Mouse (Mus musculus) bone marrow, adult 2 months (tissue): ENCODE results near the gene Mrvi1. TPM values are rescaled to one million over a fixed set of nuclear protein-coding genes. Genes with fewer than 3 reads are reported as not detected.
"Not testable (repeated sequence)": the region's sequence is repeated elsewhere in the genome, so short reads cannot be mapped to it uniquely, and the experiment has no call there.

Experiments
- H3K27ac ChIP-seq: fragments of 200-500 bp; 2 replicates; pipeline ENCODE4 v1.5.1; 2012; ENCODE audit warnings: low read depth, mild to moderate bottlenecking, control low read depth, inconsistent platforms, low read length; ENCODE audit not compliant: control insufficient read depth, poor library complexity, insufficient read depth
- H3K4me1 ChIP-seq: fragments of 200-500 bp; 2 replicates; pipeline ENCODE4 v1.6.1; 2011; ENCODE audit warnings: low read length; ENCODE audit not compliant: control insufficient read depth, insufficient read depth
- H3K4me3 ChIP-seq: fragments of 200-500 bp; replicated peaks from 2 replicates; pipeline ENCODE3; 2011; ENCODE audit warnings: mild to moderate bottlenecking, low read depth, low read length, control low read depth; ENCODE audit not compliant: control insufficient read depth
- CTCF ChIP-seq: fragments of 200-500 bp; IDR thresholded peaks from 2 replicates; pipeline ENCODE4 v1.5.1; 2011; ENCODE audit warnings: low read length, control low read depth; ENCODE audit not compliant: control insufficient read depth, insufficient read depth
- POLR2A ChIP-seq: fragments of 200-500 bp; IDR thresholded peaks from 2 replicates; pipeline ENCODE4 v1.6.1; 2011; ENCODE audit warnings: low read depth, mild to moderate bottlenecking, control low read depth, low read length, borderline replicate concordance; ENCODE audit not compliant: control insufficient read depth
- WGBS: fragments of 180-500 bp; shearing (Covaris S2); methylation state at CpG from one replicate; pipeline ENCODE4 v1.1.7; 2018; 5-methylcytosine and 5-hydroxymethylcytosine counted together
- polyA plus RNA-seq: library from polyadenylated mRNA; stranded (reverse); fragments of >200 nt; gene quantifications from 2 replicates; pipeline ENCODE4 v1.2.4, GENCODE M21; 2011; ENCODE audit warnings: low replicate concordance; ENCODE audit not compliant: missing spikeins, insufficient read depth, insufficient read length

The Mrvi1 gene
- polyA plus RNA-seq, 1 experiment: 59.3 TPM

DNA sequence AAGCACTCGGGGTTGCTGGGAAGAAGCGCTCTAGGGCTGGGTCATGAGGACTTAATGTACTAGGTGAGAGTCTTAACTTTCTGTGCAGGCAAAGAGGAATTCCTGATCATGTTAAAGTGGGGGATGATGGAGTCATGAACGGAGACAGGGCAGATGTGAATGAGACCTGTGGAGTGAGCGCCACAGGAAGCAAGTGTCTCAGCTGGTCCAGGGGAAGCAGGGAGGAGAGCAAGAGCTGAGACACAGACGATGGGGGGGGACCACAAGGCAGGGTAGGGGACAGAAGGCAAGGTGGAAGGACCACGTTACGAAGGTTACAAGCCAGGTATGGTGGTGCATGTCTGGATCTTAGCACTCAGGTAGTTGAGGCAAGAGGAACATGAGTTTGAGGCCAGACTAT lies 85.8 kb downstream of the Mrvi1 start:
- Histone ChIP-seq H3K27ac (no peak overlapping the region), H3K4me1 (peaks cover 6% of the 10 kb centered on the region; the same call in 1 of the 2 replicates), H3K4me3 (no peak overlapping the region)
- TF ChIP-seq CTCF (no peak), POLR2A (no peak)
- 86% methylated on average over 7 of the region's 7 CpGs for WGBS

DNA sequence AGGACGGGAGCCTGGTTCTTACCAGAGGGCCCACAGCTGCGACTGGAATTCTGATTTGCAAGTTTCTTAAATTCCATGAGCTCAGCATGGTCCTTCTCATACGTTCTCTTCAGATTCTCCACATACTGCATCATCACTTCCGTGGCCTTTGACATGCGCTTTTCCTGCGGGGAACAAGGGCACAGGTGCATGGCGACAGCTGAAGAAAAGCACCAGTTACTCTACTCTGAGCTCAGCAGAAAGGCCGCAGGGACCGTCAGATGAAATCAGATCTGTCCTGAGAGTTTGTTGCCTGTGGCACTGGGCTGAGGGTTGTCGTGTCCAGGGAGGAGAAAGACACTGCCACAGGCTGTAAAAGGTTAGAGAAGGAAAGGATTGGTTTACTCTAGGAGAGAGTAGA lies 86.5 kb downstream of the Mrvi1 start:
- H3K27ac ChIP-seq, H3K4me3 ChIP-seq, H3K4me1 ChIP-seq: not testable (repeated sequence)
- WGBS: 94% methylated on average over 10 of the region's 10 CpGs

DNA sequence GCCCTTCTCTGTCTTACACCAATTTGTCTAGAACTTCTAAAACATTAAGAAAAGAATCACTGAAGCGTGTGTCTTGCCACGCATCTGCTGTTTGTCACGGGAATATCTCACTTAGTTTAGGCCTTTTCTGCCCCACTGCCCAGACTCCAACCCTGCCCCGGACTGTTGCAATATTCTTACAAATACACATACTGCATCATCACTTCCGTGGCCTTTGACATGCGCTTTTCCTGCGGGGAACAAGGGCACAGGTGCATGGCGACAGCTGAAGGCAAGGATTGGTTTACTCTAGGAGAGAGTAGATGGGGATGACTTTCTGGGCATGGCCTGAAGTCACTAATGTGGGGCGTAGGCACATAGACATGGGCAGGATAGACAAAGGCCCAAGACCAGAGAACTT lies 87.6 kb downstream of the Mrvi1 start:
- H3K27ac ChIP-seq: peak overlapping the region; percentile 69; the same call in 1 of the 2 replicates
- no peak overlapping the region for H3K4me3 ChIP-seq
- H3K4me1 ChIP-seq: peaks cover 8% of the 10 kb centered on the region; the same call in 1 of the 2 replicates
- TF ChIP-seq CTCF (no peak), POLR2A (no peak)
- 59% methylated on average over 9 of the region's 9 CpGs for WGBS

DNA sequence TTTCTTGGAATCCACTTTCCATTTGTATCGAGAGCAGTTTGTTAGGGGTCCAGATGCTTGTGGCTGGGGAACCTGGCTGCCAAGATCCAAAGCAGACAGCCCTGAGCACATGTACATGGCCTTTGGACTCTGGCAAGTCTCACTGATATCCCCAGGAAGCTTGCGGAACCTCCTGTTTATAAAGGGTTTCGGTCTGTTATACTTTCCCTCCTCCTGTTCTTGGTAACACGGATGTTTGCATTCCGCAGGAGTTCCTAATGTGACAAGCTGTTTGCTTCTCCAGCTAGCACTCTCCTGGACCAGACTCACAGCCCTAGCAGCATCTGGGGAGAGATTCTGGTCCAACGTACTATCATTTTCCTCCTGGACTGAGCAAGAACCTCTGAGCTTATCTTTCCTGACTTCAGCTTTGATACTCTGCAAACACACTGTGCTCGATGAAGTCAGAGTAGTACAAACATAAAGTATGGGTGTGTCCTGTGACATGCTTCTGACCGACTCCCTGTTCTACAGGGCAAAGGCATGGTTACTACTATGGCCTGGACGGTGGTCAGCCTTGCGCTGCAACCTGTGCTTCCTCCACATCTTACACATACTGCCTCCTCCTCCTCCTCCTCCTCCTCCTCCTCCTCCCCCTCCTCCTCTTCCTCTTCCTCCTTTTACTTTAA lies 88.2 kb downstream of the Mrvi1 start:
- Histone ChIP-seq H3K4me1 (peaks cover 8% of the 10 kb centered on the region; the same call in 1 of the 2 replicates), H3K4me3 (no peak overlapping the region), H3K27ac (peak overlapping the region; percentile 69)
- TF ChIP-seq CTCF: no peak
- no peak for TF ChIP-seq POLR2A
- WGBS: 57% methylated on average over 10 of the region's 10 CpGs

DNA sequence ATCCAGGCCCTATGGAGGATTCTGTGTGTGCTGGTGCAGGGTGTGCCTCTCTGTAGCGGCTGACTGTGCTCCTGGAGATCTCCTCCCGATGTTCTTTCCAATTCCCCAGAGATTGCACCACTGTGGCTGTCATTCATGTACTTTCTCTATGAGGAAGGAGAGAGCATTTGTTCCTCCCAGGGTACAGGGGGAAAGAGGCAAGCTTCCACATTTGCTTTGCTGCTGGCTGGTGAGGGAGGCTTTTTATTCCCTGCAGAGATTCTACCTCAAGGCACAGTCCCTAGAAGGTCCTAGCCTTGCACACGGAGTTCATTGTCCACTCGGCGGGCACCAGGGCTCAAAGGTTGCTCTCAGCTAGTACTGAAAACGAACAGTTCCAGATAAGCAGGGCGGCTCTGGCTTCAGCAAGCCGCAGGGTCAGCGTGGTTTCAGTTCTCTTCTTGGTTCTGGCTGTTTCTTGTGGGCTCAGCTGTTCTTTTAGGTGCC lies 90.7 kb downstream of the Mrvi1 start:
- peak overlapping the region; percentile 68 for H3K27ac ChIP-seq
- H3K4me1 ChIP-seq: peaks cover 8% of the 10 kb centered on the region; the same call in 1 of the 2 replicates
- H3K4me3 ChIP-seq: peak overlapping the region; percentile 24
- TF ChIP-seq CTCF (no peak), POLR2A (no peak)
- WGBS: 26% methylated on average over 9 of the region's 9 CpGs

DNA sequence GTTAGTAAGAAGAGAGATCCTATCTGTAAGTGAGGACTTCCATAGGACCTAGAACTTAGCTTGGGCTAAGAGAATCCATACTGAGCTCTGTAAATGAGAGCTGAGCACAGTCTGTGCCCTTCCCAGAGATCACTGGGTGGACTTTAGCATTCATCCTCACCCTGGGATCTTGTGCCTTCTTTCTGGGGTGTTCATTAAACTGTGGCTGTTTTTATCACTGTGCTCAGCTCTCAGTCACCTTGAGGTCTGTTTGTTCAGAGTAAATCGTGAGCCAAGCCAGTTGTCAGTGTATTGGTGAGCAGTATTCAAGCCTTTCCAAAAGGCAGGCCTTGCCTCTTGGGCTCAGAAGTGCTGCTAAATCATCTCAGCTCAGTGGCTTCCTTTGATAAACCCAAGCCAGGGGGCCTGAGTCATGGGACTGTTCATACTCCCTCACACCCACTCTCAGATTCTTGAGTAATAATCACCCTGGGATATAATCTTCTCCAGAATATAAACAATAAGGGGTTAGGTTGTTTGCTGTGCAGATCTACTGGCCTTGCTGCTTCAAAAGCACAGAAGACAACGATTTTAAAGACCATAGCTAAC lies 100.4 kb downstream of the Mrvi1 start:
- Histone ChIP-seq H3K27ac (no peak overlapping the region), H3K4me1 (no peaks in the 10 kb centered on the region; the same call in 1 of the 2 replicates)

DNA sequence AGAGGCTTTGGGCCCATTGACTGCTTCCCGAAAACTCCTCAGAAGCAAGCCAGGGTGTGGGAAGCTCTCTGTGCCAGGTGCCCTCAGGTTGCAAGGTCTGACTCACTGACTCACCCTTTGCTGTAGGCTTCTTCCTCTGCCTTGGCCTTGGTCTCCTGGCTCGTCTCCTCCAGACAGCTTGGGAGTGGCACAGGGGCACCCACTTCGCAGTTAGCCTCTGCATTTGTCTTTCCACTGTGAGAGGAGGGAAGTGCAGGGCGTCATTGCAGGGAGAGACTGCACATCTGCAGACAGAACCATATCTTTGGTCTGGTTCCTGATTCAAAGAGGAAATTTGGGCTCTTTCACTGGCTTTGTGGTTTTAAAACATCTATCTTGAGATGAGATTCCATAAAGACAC lies 104.2 kb downstream of the Mrvi1 start:
- Histone ChIP-seq H3K27ac (no peak overlapping the region), H3K4me3 (no peak overlapping the region), H3K4me1 (peaks cover 1% of the 10 kb centered on the region; the same call in 1 of the 2 replicates)
- TF ChIP-seq POLR2A: no peak
- TF ChIP-seq CTCF: no peak
- WGBS: 39% methylated on average over 4 of the region's 4 CpGs

More for the DNA sequence above, 100.4 kb downstream of the Mrvi1 start:
- H3K4me3 ChIP-seq: no peak overlapping the region
- TF ChIP-seq CTCF: no peak
- TF ChIP-seq POLR2A: no peak
- 81% methylated on average over 2 of the region's 2 CpGs for WGBS

DNA sequence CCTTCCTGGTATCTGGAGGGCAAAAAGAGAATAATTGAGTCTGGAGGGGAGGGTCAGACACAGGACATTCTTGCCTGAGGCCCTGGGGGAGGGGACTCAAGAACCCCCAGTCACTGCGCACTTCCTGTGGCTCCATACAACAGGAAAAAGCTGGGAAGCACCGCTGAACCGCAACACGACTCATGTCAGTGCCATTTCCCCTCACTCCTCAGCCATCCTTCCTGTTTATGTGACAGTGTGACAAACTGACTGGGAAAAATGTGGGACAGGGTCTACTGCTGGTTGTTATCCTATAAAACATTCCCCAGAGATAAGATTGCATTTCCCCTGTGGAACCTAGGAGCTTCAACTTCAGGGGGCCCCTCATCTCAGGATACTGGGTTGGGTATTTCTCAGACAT lies 105.3 kb downstream of the Mrvi1 start:
- Histone ChIP-seq H3K4me3 (no peak overlapping the region), H3K4me1 (peaks cover 1% of the 10 kb centered on the region; the same call in 1 of the 2 replicates), H3K27ac (no peak overlapping the region)
- TF ChIP-seq POLR2A (no peak), CTCF (no peak)
- 30% methylated on average over 4 of the region's 4 CpGs for WGBS
